Mouse (Mus musculus) kidney, adult 2 months (tissue): ENCODE measurements around the gene Ripply1. TPM values are rescaled to one million over a fixed set of nuclear protein-coding genes. Genes with fewer than 3 reads are reported as not detected.

Experiments
- DNase-seq: peaks from one replicate; pipeline ENCODE4 v3.0.0; 2021
- H3K27ac ChIP-seq: fragments of 200-500 bp; 2 replicates; pipeline ENCODE4 v1.5.1; 2012; ENCODE audit warnings: low read depth, low read length, control low read depth, inconsistent platforms; ENCODE audit not compliant: insufficient read depth
- H3K27me3 ChIP-seq: fragments of 200-500 bp; replicated peaks from 2 replicates; pipeline ENCODE4 v1.6.1; 2012; ENCODE audit warnings: mild to moderate bottlenecking, moderate library complexity, low read length, inconsistent platforms; ENCODE audit not compliant: control insufficient read depth, insufficient read depth
- H3K36me3 ChIP-seq: fragments of 200-500 bp; 2 replicates; pipeline ENCODE4 v1.6.1; 2012; ENCODE audit warnings: mild to moderate bottlenecking, moderate library complexity, low read length, inconsistent platforms; ENCODE audit not compliant: control insufficient read depth, insufficient read depth
- H3K4me1 ChIP-seq: fragments of 200-500 bp; 2 replicates; pipeline ENCODE4 v1.6.1; 2011; ENCODE audit warnings: low read length; ENCODE audit not compliant: control insufficient read depth, insufficient read depth
- H3K4me3 ChIP-seq: fragments of 200-500 bp; 2 replicates; pipeline ENCODE4 v1.5.1; 2011; ENCODE audit warnings: mild to moderate bottlenecking, low read depth, low read length, control low read depth; ENCODE audit not compliant: insufficient read depth
- CTCF ChIP-seq: fragments of 200-500 bp; conservative IDR thresholded peaks from 2 replicates; pipeline ENCODE4 v1.5.1; 2011; ENCODE audit warnings: low read depth, mild to moderate bottlenecking, control low read depth, low read length, moderate library complexity, mixed read lengths; ENCODE audit not compliant: insufficient read depth, insufficient read length
- POLR2A ChIP-seq: fragments of 200-500 bp; IDR thresholded peaks from one replicate; pipeline ENCODE4 v1.6.1; 2011; ENCODE audit warnings: low read depth, low read length, control low read depth
- WGBS: fragments of 180-500 bp; shearing (Covaris S2); methylation state at CpG from one replicate; pipeline ENCODE4 v1.1.7; 2018; 5-methylcytosine and 5-hydroxymethylcytosine counted together
- polyA plus RNA-seq: library from polyadenylated mRNA; depleted of rRNA; stranded (reverse); fragments of >200 nt; gene quantifications from 2 replicates; pipeline ENCODE4 v1.2.3, GENCODE M21; 2012

Gene Ripply1
- polyA plus RNA-seq, 1 experiment: 0.09 TPM

DNA sequence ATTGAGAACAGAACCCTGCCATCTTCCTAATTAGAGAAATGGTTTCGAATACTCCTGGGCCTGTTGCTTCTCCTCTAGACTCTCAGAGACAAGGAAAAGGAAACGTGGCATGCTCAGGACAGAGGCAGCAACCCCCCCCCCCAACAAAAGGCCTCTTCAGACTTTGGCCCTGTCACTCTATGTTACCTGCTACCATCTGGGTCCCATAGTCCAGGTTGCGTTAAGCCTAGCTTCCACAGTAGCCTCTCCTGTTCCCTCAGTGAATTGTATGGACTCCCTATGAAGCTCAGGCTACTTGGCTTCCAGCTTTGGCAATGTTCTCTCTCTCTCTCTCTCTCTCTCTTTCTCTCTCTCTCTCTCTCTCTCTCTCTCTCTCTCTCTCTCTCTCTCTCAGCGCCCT, 590 bp downstream of the Ripply1 start:
- Histone ChIP-seq H3K27ac (no peak overlapping the region), H3K4me3 (no peak overlapping the region), H3K27me3 (no peaks in the 10 kb centered on the region), H3K36me3 (no peaks in the 10 kb centered on the region), H3K4me1 (peaks cover 21% of the 10 kb centered on the region; the same call in 1 of the 2 replicates)
- DNase-seq: no peak
- TF ChIP-seq POLR2A (no peak), CTCF (no peak)
- WGBS: 86% methylated on average over 4 of the region's 4 CpGs

DNA sequence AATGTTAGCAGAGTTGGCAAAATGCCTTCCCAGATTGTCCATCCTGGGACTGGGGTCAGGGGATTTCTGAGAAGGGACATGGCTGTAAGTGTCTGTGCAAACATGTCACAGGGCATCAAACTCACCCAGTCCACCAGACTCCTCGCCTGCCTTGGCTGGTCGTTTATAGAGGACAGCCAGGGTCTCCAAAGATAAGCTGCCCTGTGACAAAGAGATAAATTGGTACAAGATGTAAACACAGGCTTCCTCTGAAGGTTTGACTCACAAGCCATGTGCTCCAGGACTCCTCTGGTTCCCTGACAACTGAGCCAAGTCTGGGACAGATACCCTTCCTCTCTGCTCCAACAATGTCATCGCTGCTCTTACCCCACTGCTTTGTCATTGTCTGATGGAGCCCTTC, 1.2 kb downstream of the Ripply1 start:
- Histone ChIP-seq H3K36me3 (no peaks in the 10 kb centered on the region), H3K4me3 (no peak overlapping the region), H3K27ac (no peak overlapping the region), H3K27me3 (no peaks in the 10 kb centered on the region), H3K4me1 (peaks cover 17% of the 10 kb centered on the region; the same call in 1 of the 2 replicates)
- no peak for DNase-seq
- TF ChIP-seq CTCF (no peak), POLR2A (no peak)
- 65% methylated on average over 3 of the region's 3 CpGs for WGBS

DNA sequence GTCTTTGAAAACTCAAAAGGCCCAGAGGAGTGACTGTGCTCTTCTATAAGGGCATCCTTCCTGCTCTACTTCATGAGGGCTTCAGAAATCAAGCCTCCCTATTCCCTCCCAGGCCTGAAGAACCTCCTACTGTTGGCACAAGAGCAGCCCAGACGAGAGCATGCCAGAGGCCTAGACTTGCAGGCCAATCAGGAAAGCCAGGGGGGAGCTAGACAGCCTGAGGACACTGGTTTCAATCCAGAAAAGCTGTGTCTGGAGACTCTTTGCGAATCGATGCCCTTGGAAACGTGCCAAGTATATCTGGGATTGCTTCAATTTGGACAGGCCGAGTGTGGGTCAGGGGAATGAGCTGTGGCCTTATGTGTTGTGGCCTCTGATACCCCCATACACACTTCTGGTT, 2.8 kb downstream of the Ripply1 start:
- WGBS: 66% methylated on average over 5 of the region's 5 CpGs
- no peak overlapping the region for H3K4me3 ChIP-seq

DNA sequence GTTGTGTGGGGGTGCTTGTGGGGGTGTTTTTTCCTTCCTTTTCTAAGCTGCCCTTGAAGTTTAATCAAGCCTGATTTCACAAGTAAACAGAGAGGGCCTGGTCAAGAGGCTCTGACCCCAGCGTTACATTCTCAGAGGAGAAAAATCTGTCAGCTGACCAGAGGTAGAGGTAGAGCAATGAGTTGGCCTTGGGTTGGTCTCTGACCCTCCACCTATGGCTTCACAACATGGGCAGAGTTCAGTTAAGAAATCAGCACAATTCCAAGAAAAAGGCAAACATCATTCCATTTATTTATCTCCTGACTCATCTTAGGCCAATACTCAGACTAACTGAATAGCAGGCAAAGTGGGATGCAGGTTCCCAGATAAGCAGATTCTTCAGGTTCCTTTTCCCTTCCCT, 3.3 kb downstream of the Ripply1 start:
- 75% methylated on average over 1 of the region's 1 CpGs for WGBS
- no peak overlapping the region for H3K27ac ChIP-seq
- DNase-seq: peak; percentile 8
- no peak overlapping the region for H3K4me3 ChIP-seq
- H3K36me3 ChIP-seq: no peaks in the 10 kb centered on the region
- peaks cover 20% of the 10 kb centered on the region for H3K4me1 ChIP-seq
- TF ChIP-seq CTCF (no peak), POLR2A (no peak)
- H3K27me3 ChIP-seq: no peaks in the 10 kb centered on the region

More for the DNA sequence above, 2.8 kb downstream of the Ripply1 start:
- DNase-seq: peak; percentile 9
- Histone ChIP-seq H3K36me3 (no peaks in the 10 kb centered on the region), H3K27ac (no peak overlapping the region), H3K4me1 (peaks cover 20% of the 10 kb centered on the region), H3K27me3 (no peaks in the 10 kb centered on the region)
- TF ChIP-seq CTCF (no peak), POLR2A (no peak)

DNA sequence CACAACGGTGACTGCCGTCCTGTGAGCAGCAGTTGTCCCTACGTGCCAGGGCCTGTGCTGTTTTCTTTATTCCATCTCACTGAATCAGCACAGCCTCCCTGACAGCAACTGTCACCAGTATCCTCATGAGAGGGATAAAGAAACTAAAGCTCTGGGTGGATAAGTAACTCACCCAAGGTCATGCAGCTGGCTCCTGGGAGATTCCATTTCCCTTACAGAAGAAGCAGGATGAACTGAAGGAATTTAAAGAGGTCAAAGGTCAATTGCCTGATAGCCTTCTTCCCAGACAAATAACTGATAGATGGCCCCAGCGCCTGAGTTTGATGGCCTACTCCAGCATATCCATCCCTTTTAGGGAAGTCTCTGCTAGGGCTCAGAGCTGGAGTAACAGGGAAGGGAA, 4.8 kb downstream of the Ripply1 start:
- H3K4me1 ChIP-seq: peaks cover 15% of the 10 kb centered on the region
- no peaks in the 10 kb centered on the region for H3K27me3 ChIP-seq
- WGBS: 41% methylated on average over 4 of the region's 4 CpGs
- TF ChIP-seq POLR2A (no peak), CTCF (no peak)
- H3K36me3 ChIP-seq: no peaks in the 10 kb centered on the region
- no peak overlapping the region for H3K4me3 ChIP-seq
- peak overlapping the region; percentile 41; the same call in 1 of the 2 replicates for H3K27ac ChIP-seq
- DNase-seq: peak; percentile 30

DNA sequence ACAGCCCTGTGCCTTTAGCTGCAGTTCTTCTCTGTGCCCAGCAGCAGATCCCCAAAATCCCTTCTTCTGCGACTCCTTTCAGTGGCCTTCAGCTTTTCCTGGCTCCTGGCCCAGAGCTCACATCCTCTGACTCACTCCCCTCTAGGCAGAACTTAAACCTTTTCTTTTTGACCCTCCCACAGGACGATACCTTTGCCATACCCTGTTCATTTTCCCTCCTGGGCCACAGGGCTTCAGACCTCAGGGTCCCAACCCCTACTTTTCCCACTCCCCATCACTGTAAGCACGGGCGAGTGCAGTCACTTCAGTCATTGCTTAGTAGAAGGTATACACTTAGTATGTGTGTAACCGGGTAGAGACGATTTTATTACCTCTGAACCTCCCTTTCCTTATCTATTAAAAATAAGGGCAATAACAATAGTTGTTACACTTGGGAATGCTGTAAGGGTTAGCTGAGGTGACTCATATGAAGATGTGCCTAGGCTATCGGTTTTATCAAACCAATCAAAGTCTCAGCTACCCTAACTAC, 7.0 kb downstream of the Ripply1 start:
- 0 out of 2 replicates have a peak overlapping the region, but pooled peaks have one; percentile 11 for H3K27ac ChIP-seq
- H3K4me3 ChIP-seq: no peak overlapping the region
- TF ChIP-seq POLR2A: no peak
- DNase-seq: no peak
- 55% methylated on average over 7 of the region's 7 CpGs for WGBS
- no peaks in the 10 kb centered on the region for H3K36me3 ChIP-seq
- H3K4me1 ChIP-seq: peaks cover 15% of the 10 kb centered on the region
- no peaks in the 10 kb centered on the region for H3K27me3 ChIP-seq

DNA sequence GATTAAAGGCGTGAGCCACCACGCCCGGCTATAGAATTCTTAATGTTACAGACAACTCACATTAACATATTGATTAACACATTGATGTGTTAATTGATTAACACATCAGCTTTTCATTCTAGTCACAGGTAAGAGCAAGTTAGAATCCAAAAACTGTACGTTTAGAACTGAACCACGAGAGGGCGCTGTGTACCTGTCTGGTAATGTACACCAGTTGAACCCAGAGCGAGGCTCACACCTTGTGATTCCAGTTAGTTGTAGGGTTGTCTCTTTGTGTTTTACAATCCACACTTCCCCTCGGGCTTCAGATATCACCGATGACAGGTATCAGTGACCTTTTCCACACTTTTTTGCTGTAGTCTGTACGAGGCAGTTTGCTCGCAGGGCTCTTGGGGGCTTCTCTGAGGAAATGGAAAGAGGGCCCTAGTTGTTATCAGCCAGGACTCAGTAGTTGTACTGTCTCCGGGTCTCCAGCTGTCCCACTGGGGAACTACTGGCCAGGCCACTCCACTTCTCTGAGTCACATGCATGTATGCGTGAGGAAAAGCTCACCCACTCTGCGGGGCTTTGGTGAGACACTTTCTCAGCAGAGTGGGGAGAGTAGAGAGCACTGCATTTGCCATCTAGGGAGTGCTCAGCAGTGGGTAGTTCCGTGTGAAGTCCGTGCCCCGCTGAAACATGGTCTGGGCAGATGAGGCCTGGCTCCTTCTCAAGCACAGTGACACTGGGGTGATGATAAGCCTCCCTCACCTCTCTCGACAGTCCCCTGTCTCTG, 7.7 kb downstream of the Ripply1 start:
- no peaks in the 10 kb centered on the region for H3K27me3 ChIP-seq
- DNase-seq: peak; percentile 60
- H3K27ac ChIP-seq: peak overlapping the region; percentile 11; the same call in 1 of the 2 replicates
- 18% methylated on average over 18 of the region's 18 CpGs for WGBS
- H3K4me1 ChIP-seq: peaks cover 15% of the 10 kb centered on the region
- H3K4me3 ChIP-seq: peak overlapping the region; percentile 19; the same call in 1 of the 2 replicates
- no peaks in the 10 kb centered on the region for H3K36me3 ChIP-seq
- TF ChIP-seq CTCF (peak; percentile 67), POLR2A (no peak)
